Mouse (Mus musculus) inflammation-experienced regulatory T-cells, adult 16 weeks (primary cell): ENCODE measurements around the gene Ppwd1. TPM values are rescaled to one million over a fixed set of nuclear protein-coding genes. Genes with fewer than 3 reads are reported as not detected.

Source experiments
- polyA plus RNA-seq: library from polyadenylated mRNA; unstranded; fragments of 100-300 nt; shearing (Covaris generic); gene quantifications from one replicate; pipeline ENCODE4 v1.2.1, GENCODE M21; 2017

Ppwd1 gene
- 11.9 TPM for polyA plus RNA-seq

DNA sequence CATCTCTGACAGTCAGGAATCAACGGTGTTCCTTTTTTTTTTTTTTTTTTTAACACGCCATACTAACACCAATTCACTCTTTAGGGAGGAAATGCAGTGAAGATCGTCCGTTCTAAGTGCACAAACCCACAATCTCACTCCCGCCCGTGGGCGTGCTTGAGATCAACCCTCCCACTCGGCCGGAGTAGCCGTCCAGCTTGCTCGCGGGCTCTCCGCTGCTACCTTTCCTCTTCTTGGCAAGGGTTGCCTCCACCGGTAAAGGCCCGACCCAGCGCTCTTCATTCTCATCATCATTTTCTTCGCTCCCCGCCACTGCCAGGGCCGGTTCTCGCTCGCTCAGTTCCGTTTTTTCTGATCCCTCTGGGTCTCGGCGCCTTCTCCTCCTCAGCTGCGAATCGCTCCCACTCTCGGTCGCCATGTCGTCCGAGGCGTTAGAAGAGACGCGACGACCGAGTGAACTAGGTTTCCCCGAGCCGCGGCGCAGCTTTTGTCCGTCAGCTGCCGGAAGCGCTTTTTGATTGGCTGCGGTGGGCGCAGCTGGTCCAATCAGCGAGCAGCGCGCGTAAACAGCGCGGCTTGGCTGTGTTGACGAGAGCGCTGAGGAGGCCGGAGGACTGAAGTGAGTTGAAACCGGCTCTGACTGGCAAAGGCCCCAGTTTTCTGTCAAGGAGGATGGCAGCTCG lies at the start of gene Ppwd1, which contains the start of gene Cenpk:
Gene Ppwd1, minus strand, starts transcription at position 460 of the 683 bp plus-strand sequence.
Gene Cenpk, plus strand, starts transcription at position 228 of the 683 bp plus-strand sequence.

DNA sequence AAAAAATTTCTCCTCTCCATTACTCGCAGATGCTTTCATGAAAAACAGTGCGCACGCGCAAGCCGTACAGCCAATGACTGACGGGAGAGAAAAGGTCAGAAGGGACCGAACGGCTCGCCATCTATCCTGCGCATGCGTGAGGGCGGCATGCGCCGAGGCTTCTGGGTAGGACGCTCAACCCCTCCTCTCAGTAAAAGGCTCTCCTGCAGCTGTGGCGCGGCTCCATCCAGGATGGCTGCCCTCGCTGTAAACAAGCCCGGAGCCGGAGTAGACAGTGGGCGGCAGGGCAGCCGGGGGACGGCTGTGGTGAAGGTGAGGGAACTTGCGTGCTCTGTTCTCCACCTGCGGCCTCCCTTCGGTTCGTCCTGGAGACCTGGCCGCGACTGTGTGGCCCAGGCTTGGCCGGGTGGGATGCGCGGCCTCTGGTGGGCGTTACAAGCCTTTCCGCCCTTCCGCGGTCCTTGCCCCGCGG lies 50.0 kb downstream of the Ppwd1 start, which contains the start of gene Trim23:
Gene Trim23, plus strand, starts transcription at position 148 of the 472 bp plus-strand sequence.

DNA sequence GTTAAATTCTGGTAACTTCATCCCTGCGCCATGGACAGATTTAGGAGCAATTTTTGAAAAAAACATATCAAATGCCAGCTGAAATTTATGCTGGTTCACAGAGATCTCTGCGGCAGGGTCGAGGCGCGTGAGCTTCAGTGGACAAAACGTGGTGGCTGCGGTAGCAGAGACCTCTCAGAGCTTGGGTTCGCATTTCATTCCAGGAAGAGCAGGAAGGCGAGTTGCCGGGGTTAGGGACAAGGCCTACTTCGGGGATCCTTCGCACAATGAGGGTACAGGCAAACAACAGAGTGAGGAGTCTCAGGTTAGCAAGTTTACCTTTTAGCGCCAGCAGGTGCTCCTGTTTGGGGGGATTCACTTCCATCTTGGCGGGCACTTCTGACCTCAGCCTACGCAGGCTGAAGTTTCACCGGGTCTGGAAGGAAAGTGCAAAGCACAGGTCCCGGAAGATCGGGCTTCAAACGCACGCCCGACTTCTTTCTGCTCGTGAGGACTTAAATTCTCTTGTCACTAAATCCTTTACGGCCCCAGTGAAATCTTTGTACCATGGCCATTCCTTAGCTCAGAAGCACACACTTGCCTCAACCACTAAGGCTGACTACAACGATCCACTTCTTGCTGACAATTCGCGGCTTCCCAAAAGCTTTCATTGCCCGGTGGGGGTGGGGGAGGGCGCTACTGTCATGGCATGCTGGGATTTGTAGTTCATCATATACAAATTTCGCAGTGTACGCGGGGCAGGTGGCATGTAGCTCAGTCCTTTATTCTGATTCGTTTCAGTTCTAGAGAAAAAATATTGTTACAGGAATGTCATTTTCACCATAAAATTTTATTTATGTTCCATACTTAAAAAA lies 50.6 kb downstream of the Ppwd1 start, which contains the start of gene Trappc13:
Gene Trappc13, minus strand, starts transcription at position 674 of the 854 bp plus-strand sequence.

Other genes starting within 250 kb of the Ppwd1 start
- gene Nln, start 119.2 kb downstream of the Ppwd1 start, polyA plus RNA-seq, result 15.0 TPM
- 0.56 TPM for gene Sgtb, start 119.1 kb downstream of the Ppwd1 start, polyA plus RNA-seq
- gene Trappc13, start 50.4 kb downstream of the Ppwd1 start, polyA plus RNA-seq, result 55.8 TPM
- 21.0 TPM for gene Trim23, start 50.0 kb downstream of the Ppwd1 start, polyA plus RNA-seq
- 4.1 TPM for gene Cenpk, start 232 bp downstream of the Ppwd1 start, polyA plus RNA-seq
- gene Adamts6, start 59.0 kb upstream of the Ppwd1 start, polyA plus RNA-seq, result 35.3 TPM